Mouse (Mus musculus) cerebellum, adult (tissue): ENCODE results near the gene Kalrn.

Source experiments
- ATAC-seq: cut with Nextera tagmentation; 2 replicates; pipeline ENCODE4 v1.9.2; 2017; ENCODE audit warnings: mild to moderate bottlenecking, moderate library complexity, mixed read lengths; ENCODE audit not compliant: insufficient number of reproducible peaks, low FRiP score, low TSS enrichment

The Kalrn gene

GRCm38 (mm10) chr16:34372103-34372741, 201.1 kb downstream of the Kalrn start:
- no peak for ATAC-seq

GRCm38 (mm10) chr16:34359206-34359605, 214.1 kb downstream of the Kalrn start:
- ATAC-seq, result no peak

GRCm38 (mm10) chr16:34355547-34355946, 217.8 kb downstream of the Kalrn start:
- no peak for ATAC-seq

GRCm38 (mm10) chr16:34354042-34354441, 219.3 kb downstream of the Kalrn start:
- ATAC-seq, result no peak

GRCm38 (mm10) chr16:34352747-34353146, 220.6 kb downstream of the Kalrn start:
- ATAC-seq, result no peak

- no peak for ATAC-seq
Observed at GRCm38 (mm10) chr16:34351575-34352150, 221.7 kb downstream of the Kalrn start.

- ATAC-seq, result no peak
Observed at GRCm38 (mm10) chr16:34347574-34347973, 225.8 kb downstream of the Kalrn start.

- ATAC-seq, result no peak
Observed at GRCm38 (mm10) chr16:34344895-34345876, 228.1 kb downstream of the Kalrn start.

GRCm38 (mm10) chr16:34343968-34344367, 229.4 kb downstream of the Kalrn start:
- no peak for ATAC-seq

GRCm38 (mm10) chr16:34343161-34343560, 230.2 kb downstream of the Kalrn start:
- ATAC-seq, result no peak

GRCm38 (mm10) chr16:34342369-34343160, 230.8 kb downstream of the Kalrn start:
- ATAC-seq, result no peak

- ATAC-seq, result no peak
Observed at GRCm38 (mm10) chr16:34334919-34335318, 238.4 kb downstream of the Kalrn start.

- ATAC-seq, result no peak
Observed at GRCm38 (mm10) chr16:34331630-34332029, 241.7 kb downstream of the Kalrn start.

GRCm38 (mm10) chr16:34329876-34330275, 243.5 kb downstream of the Kalrn start:
- no peak for ATAC-seq

GRCm38 (mm10) chr16:34329431-34329873, 243.9 kb downstream of the Kalrn start:
- ATAC-seq, result peak; percentile 74

- ATAC-seq, result no peak
Observed at GRCm38 (mm10) chr16:34327890-34328289, 245.4 kb downstream of the Kalrn start.

- ATAC-seq, result no peak
Observed at GRCm38 (mm10) chr16:34325869-34326268, 247.5 kb downstream of the Kalrn start.

- ATAC-seq, result no peak
Observed at GRCm38 (mm10) chr16:34325161-34325560, 248.2 kb downstream of the Kalrn start.

GRCm38 (mm10) chr16:34324735-34325134, 248.6 kb downstream of the Kalrn start:
- ATAC-seq, result no peak

GRCm38 (mm10) chr16:34323496-34323895, 249.8 kb downstream of the Kalrn start:
- ATAC-seq, result no peak
